Mouse (Mus musculus): ENCODE results near the gene Dock8. TPM values are rescaled to one million over a fixed set of nuclear protein-coding genes. Genes with fewer than 3 reads are reported as not detected.
A peak's percentile ranks its signal among the peaks of the same experiment; 100 is the strongest.

The Dock8 gene
- polyA plus RNA-seq, 1 experiment from 2014 or later = 4.1 TPM

- H3K9ac ChIP-seq (ENCODE audit: low read depth, low read length) = no peak overlapping the region
- no peaks in the 10 kb centered on the region for H3K36me3 ChIP-seq (ENCODE audit: control insufficient read depth, insufficient read depth, low read length)
- WGBS = 60% methylated on average over 6 of the region's 6 CpGs
- no peaks in the 10 kb centered on the region for H3K9me3 ChIP-seq (ENCODE audit: control insufficient read depth, low read length)
- no peak for ATAC-seq (ENCODE audit: low FRiP score)
- no peak overlapping the region for H3K4me3 ChIP-seq (ENCODE audit: low read depth, low read length)
- H3K4me1 ChIP-seq (replicated peaks; ENCODE audit: control insufficient read depth, insufficient read depth, low read length) = no peaks in the 10 kb centered on the region
- DNase-seq (ENCODE audit: low spot score) = no peak
- peaks cover 7% of the 10 kb centered on the region for H3K27me3 ChIP-seq (ENCODE audit: control insufficient read depth, insufficient read depth, low read length)
- H3K4me2 ChIP-seq (replicated peaks; ENCODE audit: low read depth, low read length) = no peak overlapping the region
- H3K27ac ChIP-seq (ENCODE audit: low read depth, low read length) = no peak overlapping the region
Measured at GRCm38 (mm10) chr19:24993526-24993925, 5.8 kb upstream of the Dock8 start.

DNA sequence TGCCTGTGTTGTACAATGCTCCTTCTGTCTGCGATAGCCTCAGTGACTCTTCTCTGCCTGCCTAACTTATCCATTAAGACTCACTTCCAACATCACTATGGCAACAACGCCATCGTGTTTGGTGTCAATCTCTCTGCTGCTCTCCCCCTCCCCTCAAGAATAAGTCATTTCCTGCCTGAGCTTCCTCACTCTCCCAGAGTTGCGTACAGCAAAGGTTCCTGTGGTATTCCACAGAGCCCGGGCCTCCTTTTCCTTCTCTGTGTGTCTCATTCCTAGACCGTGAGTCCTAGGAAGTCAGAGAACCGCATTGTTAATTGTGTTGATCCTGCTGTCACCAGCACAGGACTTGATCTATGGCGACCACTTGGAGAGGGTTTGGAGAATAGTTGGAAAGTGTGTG, 4.4 kb upstream of the Dock8 start:
- Histone ChIP-seq H3K27ac (ENCODE audit: low read depth, low read length) (no peak overlapping the region), H3K9me3 (ENCODE audit: control insufficient read depth, low read length) (no peaks in the 10 kb centered on the region), H3K36me3 (ENCODE audit: control insufficient read depth, insufficient read depth, low read length) (no peaks in the 10 kb centered on the region), H3K4me2 (replicated peaks; ENCODE audit: low read depth, low read length) (no peak overlapping the region), H3K9ac (ENCODE audit: low read depth, low read length) (no peak overlapping the region), H3K4me3 (ENCODE audit: low read depth, low read length) (no peak overlapping the region), H3K27me3 (ENCODE audit: control insufficient read depth, insufficient read depth, low read length) (peaks cover 20% of the 10 kb centered on the region), H3K4me1 (replicated peaks; ENCODE audit: control insufficient read depth, insufficient read depth, low read length) (no peaks in the 10 kb centered on the region)
- ATAC-seq (ENCODE audit: low FRiP score) = no peak
- DNase-seq (ENCODE audit: low spot score) = no peak
- WGBS = 54% methylated on average over 8 of the region's 8 CpGs

DNA sequence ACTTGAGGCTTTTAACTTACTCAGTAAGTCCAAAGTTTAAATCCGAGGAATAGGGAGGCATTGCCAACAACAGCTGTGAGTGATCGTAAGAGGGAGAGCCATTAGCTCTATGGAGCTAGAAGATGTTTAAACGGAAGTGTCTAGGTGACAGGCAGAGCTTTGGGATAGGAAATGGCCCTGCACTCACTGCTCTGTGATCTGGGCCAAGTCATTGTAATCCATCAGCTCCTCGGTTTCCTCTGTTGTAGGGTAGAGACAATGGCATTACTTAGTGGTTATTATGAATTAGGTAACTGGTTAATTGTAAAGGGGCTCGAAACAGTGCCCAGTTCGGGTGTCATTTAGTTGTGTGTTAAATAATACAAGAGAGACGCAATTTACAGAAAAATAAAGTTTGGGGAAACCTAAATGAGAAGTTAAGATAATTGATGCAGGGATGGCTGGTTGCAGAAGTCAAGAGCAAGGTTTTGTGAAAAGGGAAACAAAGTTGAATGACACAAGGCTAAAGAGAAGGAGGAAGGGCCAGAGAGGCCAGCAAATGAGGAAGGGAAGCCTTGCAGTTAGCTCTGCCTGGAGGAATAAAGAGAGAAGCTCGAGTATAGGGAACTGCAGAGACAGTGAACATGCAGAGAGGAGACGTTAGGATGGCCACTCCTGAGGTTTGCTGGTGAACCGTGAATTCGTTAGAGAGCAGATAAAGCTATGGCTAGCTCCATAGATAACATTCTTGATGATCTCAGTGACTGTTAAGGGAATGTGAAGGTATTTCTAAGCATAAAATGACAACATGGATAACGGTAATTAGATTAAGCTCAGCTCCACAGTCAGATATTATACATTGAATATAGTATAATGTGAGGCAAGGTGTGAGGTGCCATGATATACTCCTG, 2.3 kb upstream of the Dock8 start:
- Histone ChIP-seq H3K36me3 (ENCODE audit: control insufficient read depth, insufficient read depth, low read length) (no peaks in the 10 kb centered on the region), H3K9ac (ENCODE audit: low read depth, low read length) (no peak overlapping the region), H3K4me2 (replicated peaks; ENCODE audit: low read depth, low read length) (no peak overlapping the region), H3K4me1 (replicated peaks; ENCODE audit: control insufficient read depth, insufficient read depth, low read length) (no peaks in the 10 kb centered on the region), H3K27me3 (ENCODE audit: control insufficient read depth, insufficient read depth, low read length) (peaks cover 40% of the 10 kb centered on the region), H3K27ac (ENCODE audit: low read depth, low read length) (no peak overlapping the region), H3K4me3 (ENCODE audit: low read depth, low read length) (no peak overlapping the region), H3K9me3 (ENCODE audit: control insufficient read depth, low read length) (no peaks in the 10 kb centered on the region)
- DNase-seq (ENCODE audit: low spot score) = no peak
- WGBS = 75% methylated on average over 12 of the region's 12 CpGs
- no peak for ATAC-seq (ENCODE audit: low FRiP score)

DNA sequence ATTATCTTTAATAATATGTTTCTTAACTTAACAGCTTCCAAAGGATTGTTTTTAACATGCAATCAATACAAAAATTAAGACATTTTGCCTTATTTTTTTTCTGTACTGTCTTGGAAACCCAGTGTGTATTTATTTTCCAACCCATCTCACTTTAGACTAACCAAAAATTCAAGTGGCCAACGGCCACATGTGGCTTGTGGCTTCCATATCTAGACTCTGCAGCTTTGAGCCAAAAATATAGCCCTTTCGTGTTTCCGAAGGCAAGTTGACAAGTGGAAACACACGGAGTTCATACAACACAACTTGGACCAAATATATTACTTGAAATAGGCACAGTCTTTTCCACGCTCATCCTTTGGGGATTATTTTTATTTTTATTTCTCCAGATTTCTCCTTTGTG, 773 bp upstream of the Dock8 start:
- 76% methylated on average over 5 of the region's 5 CpGs for WGBS
- no peak overlapping the region for H3K4me2 ChIP-seq (replicated peaks; ENCODE audit: low read depth, low read length)
- no peaks in the 10 kb centered on the region for H3K36me3 ChIP-seq (ENCODE audit: control insufficient read depth, insufficient read depth, low read length)
- no peak overlapping the region for H3K27ac ChIP-seq (ENCODE audit: low read depth, low read length)
- no peak for DNase-seq (ENCODE audit: low spot score)
- H3K9me3 ChIP-seq (ENCODE audit: control insufficient read depth, low read length) = no peaks in the 10 kb centered on the region
- peaks cover 40% of the 10 kb centered on the region for H3K27me3 ChIP-seq (ENCODE audit: control insufficient read depth, insufficient read depth, low read length)
- no peak for ATAC-seq (ENCODE audit: low FRiP score)
- no peak overlapping the region for H3K9ac ChIP-seq (ENCODE audit: low read depth, low read length)
- H3K4me3 ChIP-seq (ENCODE audit: low read depth, low read length) = no peak overlapping the region
- no peaks in the 10 kb centered on the region for H3K4me1 ChIP-seq (replicated peaks; ENCODE audit: control insufficient read depth, insufficient read depth, low read length)

DNA sequence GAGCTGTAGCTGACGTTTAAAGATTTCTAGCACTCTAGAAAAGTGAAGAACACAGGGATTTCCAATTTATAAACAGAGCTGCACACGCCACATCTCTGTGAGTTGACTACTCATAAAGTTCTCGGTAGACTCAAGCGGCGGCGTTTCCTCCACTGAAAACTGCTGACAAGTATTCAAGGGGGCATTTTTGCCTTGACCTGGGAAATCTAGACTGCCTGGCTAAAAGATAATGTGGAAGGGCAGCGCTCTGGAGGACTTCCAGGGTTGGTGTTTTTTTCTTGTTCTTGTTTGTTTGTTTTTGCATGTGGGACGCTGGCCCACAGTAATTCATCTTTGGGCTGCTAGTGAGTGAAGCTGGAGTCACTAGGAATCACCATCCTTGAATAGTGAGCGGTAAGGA, 819 bp downstream of the Dock8 start:
- ATAC-seq (ENCODE audit: low FRiP score) (no peak), DNase-seq (ENCODE audit: low spot score) (no peak)
- WGBS = 29% methylated on average over 9 of the region's 9 CpGs
- H3K9ac ChIP-seq (ENCODE audit: low read depth, low read length) = no peak overlapping the region
- H3K27ac ChIP-seq (ENCODE audit: low read depth, low read length) = no peak overlapping the region
- peaks cover 40% of the 10 kb centered on the region for H3K27me3 ChIP-seq (ENCODE audit: control insufficient read depth, insufficient read depth, low read length)
- no peaks in the 10 kb centered on the region for H3K9me3 ChIP-seq (ENCODE audit: control insufficient read depth, low read length)
- no peaks in the 10 kb centered on the region for H3K4me1 ChIP-seq (replicated peaks; ENCODE audit: control insufficient read depth, insufficient read depth, low read length)
- no peaks in the 10 kb centered on the region for H3K36me3 ChIP-seq (ENCODE audit: control insufficient read depth, insufficient read depth, low read length)
- H3K4me2 ChIP-seq (replicated peaks; ENCODE audit: low read depth, low read length) = no peak overlapping the region
- 0 out of 2 replicates have a peak overlapping the region, but pooled peaks have one; percentile 70 for H3K4me3 ChIP-seq (ENCODE audit: low read depth, low read length)

GRCm38 (mm10) chr19:25002032-25002431, 2.7 kb downstream of the Dock8 start:
- no peaks in the 10 kb centered on the region for H3K9me3 ChIP-seq (ENCODE audit: control insufficient read depth, low read length)
- H3K27ac ChIP-seq (ENCODE audit: low read depth, low read length) = no peak overlapping the region
- no peaks in the 10 kb centered on the region for H3K36me3 ChIP-seq (ENCODE audit: control insufficient read depth, insufficient read depth, low read length)
- H3K4me1 ChIP-seq (replicated peaks; ENCODE audit: control insufficient read depth, insufficient read depth, low read length) = no peaks in the 10 kb centered on the region
- no peak overlapping the region for H3K9ac ChIP-seq (ENCODE audit: low read depth, low read length)
- DNase-seq (ENCODE audit: low spot score) (no peak), ATAC-seq (ENCODE audit: low FRiP score) (no peak)
- 92% methylated on average over 6 of the region's 6 CpGs for WGBS
- peaks cover 40% of the 10 kb centered on the region for H3K27me3 ChIP-seq (ENCODE audit: control insufficient read depth, insufficient read depth, low read length)
- H3K4me3 ChIP-seq (ENCODE audit: low read depth, low read length) = no peak overlapping the region
- H3K4me2 ChIP-seq (replicated peaks; ENCODE audit: low read depth, low read length) = no peak overlapping the region

GRCm38 (mm10) chr19:25002828-25003227, 3.5 kb downstream of the Dock8 start:
- peaks cover 37% of the 10 kb centered on the region for H3K27me3 ChIP-seq (ENCODE audit: control insufficient read depth, insufficient read depth, low read length)
- DNase-seq (ENCODE audit: low spot score) (no peak), ATAC-seq (ENCODE audit: low FRiP score) (no peak)
- H3K4me2 ChIP-seq (replicated peaks; ENCODE audit: low read depth, low read length) = no peak overlapping the region
- H3K9ac ChIP-seq (ENCODE audit: low read depth, low read length) = no peak overlapping the region
- no peak overlapping the region for H3K4me3 ChIP-seq (ENCODE audit: low read depth, low read length)
- no peaks in the 10 kb centered on the region for H3K9me3 ChIP-seq (ENCODE audit: control insufficient read depth, low read length)
- H3K4me1 ChIP-seq (replicated peaks; ENCODE audit: control insufficient read depth, insufficient read depth, low read length) = no peaks in the 10 kb centered on the region
- H3K27ac ChIP-seq (ENCODE audit: low read depth, low read length) = no peak overlapping the region
- no peaks in the 10 kb centered on the region for H3K36me3 ChIP-seq (ENCODE audit: control insufficient read depth, insufficient read depth, low read length)
- WGBS = 77% methylated on average over 3 of the region's 3 CpGs

DNA sequence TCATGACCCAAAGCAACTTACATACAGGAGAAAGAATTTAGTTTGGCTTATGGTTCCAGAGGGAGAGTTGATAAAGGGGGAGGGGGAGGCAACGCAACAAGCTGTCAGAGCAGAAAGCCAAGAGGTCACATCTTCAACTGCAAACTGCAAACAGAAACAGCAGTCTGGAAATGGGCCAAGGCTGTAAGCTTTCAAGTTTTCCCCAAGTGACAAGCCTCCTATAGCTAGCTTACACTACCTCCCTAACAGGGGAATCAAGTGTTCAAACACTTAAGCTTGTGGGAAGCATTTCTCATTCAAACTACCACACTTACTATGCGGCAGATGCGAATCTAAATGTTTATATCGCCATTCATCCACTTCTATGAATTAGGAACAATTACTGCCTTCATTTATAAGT, 4.5 kb downstream of the Dock8 start:
- no peak for DNase-seq (ENCODE audit: low spot score)
- H3K4me2 ChIP-seq (replicated peaks; ENCODE audit: low read depth, low read length) = no peak overlapping the region
- 73% methylated on average over 4 of the region's 4 CpGs for WGBS

GRCm38 (mm10) chr19:25006686-25007085, 7.4 kb downstream of the Dock8 start:
- H3K27me3 ChIP-seq (ENCODE audit: control insufficient read depth, insufficient read depth, low read length) = peaks cover 3% of the 10 kb centered on the region
- H3K9me3 ChIP-seq (ENCODE audit: control insufficient read depth, low read length) = no peaks in the 10 kb centered on the region
- H3K4me2 ChIP-seq (replicated peaks; ENCODE audit: low read depth, low read length) = no peak overlapping the region
- no peaks in the 10 kb centered on the region for H3K36me3 ChIP-seq (ENCODE audit: control insufficient read depth, insufficient read depth, low read length)
- no peak overlapping the region for H3K27ac ChIP-seq (ENCODE audit: low read depth, low read length)
- WGBS = 78% methylated on average over 1 of the region's 1 CpGs
- H3K4me1 ChIP-seq (replicated peaks; ENCODE audit: control insufficient read depth, insufficient read depth, low read length) = no peaks in the 10 kb centered on the region
- no peak overlapping the region for H3K9ac ChIP-seq (ENCODE audit: low read depth, low read length)
- no peak overlapping the region for H3K4me3 ChIP-seq (ENCODE audit: low read depth, low read length)
- DNase-seq (ENCODE audit: low spot score) (no peak), ATAC-seq (ENCODE audit: low FRiP score) (no peak)

More for the DNA sequence above, 4.5 kb downstream of the Dock8 start:
- no peak for ATAC-seq (ENCODE audit: low FRiP score)
- Histone ChIP-seq H3K27ac (ENCODE audit: low read depth, low read length) (no peak overlapping the region), H3K4me1 (replicated peaks; ENCODE audit: control insufficient read depth, insufficient read depth, low read length) (no peaks in the 10 kb centered on the region), H3K4me3 (ENCODE audit: low read depth, low read length) (no peak overlapping the region), H3K27me3 (ENCODE audit: control insufficient read depth, insufficient read depth, low read length) (peaks cover 31% of the 10 kb centered on the region), H3K9ac (ENCODE audit: low read depth, low read length) (no peak overlapping the region), H3K9me3 (ENCODE audit: control insufficient read depth, low read length) (no peaks in the 10 kb centered on the region), H3K36me3 (ENCODE audit: control insufficient read depth, insufficient read depth, low read length) (no peaks in the 10 kb centered on the region)

All from hindbrain, embryonic 11.5 days (tissue).